Mouse (Mus musculus): ENCODE measurements around the gene Map1a.

The Map1a gene

DNA sequence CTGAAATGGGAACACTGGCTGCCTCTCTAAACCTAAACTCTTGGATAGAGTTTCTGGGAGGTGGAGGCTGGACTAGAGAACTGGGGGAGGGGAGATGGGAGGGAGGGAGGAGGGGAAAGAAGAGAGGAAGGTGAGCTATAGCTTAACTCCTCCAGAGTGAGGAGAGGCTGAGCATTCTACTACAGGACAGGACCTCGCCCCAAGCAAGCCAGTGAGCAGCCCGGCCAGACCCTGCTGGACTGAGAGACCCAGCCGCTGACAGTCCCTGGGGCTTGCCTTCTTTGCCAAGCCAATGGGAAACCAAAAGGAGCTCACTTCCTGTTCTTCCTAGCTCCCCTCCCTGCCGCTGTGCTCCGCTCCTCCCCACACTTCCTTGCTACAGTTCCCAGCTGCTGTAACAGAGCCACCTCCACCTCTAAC, 19.6 kb downstream of the Map1a start:
- DNase-seq (ENCODE audit: low read depth, low spot score): no peak

DNA sequence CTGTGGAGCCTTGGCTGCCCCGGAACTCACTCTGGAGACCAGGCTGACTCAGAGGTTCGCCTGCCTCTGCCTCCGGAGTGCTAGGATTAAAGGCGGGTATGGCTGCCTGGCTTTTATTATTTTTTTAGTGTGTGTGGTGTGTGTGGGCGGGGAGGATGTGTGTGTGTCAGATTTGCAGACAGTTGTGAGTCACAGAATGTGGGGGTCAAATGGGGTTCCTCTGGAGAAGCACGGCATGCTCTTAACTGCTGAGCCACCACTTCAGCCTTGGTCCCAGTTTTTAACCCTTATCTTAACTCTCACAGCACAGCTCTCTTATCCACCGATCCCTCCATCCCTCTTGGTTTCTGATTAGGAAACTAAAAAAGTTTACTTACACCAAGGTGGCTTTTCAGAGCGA, 26.9 kb downstream of the Map1a start:
- DNase-seq (ENCODE audit: low read depth, low spot score): no peak

DNA sequence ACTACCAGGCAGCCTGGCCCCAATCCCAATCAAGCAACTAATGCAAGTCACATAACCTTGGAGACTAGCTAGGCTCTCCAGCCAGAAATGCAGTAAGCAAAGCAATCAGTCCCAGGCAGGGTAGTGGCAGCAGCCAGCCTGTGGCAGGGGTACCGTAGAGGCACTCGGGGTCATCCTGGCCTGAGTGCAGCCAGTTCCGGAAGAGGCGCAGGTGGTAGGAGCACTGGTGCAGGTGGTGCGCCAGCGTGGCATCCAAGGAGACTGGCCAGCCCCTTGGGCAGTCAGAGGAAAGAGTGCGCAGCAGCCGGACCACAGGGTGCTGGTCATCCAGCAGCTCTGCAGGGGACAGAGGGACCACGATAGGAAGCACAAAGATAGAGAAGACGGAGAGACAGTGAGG, 33.6 kb downstream of the Map1a start:
- DNase-seq (ENCODE audit: low read depth, low spot score): no peak

DNA sequence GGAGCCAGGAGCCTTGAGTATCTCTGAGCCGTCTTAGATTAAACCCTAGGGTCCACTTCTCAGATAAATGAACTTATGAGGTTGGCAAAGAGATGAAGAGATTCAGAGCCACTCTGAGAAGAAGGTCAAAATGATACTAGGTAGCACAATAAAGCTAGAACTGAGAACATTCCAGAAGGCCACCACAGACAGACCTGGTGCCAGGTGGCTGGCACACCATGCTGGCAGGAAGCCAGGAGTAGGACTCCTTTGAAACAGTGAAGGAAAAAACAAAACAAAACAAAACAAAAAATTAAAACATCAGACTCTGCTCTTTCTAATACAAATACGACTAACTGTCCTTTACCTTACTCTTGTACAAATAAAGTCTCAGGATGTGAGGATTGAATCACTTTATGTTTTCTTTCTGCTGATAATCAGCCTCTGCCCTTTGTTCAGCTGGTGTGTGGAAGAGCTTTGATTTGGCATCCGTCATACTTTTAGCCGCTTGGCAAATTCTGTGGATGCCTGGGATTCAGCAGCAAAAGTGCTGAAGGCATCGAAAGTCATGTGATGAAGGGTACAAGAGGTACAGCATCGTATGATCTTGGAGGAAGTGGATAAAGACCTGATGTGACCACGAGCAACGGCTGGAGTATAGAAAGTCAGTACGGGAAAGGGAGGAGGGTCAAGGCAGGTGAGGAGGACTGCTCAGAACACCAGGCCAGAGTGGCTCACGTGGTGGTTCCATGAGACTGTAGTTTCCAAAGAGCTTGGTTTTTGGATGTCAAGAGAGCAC, 34.5 kb downstream of the Map1a start:
- no peak for DNase-seq (ENCODE audit: low read depth, low spot score)

DNA sequence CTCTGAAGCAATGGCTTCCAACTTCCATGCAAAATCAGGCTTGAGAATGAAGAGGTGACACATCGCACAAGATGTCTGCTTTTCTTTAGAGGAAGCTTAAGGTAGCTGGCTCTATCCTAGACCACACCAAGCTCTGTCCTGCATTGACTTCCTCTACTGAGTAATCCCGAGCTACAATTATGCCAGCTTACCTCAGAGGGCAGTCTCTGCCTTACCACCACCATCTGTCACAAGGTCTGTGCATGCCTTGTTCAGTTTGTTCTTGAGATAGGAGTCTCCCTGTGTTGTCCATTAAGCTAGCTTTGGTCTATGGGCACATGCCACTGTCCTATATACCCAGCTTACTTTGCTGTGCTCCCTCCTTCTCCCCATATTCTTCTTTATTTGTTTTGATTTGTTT, 40.1 kb downstream of the Map1a start:
- no peak for DNase-seq (ENCODE audit: low read depth, low spot score)

DNA sequence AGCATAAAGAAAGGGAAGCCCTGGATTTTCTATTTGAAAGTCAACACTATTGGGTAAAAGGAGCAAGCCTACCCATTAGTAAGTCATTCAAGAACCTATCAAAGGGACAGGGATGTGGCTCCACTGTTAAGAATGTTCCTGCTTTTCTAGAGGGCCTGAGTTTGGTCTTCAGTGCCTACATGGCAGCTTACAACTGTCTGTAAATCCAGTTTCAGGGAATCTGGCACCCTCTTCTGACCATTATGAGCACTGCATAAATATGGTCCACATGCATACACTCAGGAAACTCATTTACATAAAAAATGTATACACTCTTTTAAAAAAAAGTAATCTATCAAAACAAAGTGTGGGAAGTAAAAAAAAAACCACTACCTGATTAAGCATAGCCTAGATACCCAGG, 49.7 kb downstream of the Map1a start:
- no peak for DNase-seq (ENCODE audit: low read depth, low spot score)

DNA sequence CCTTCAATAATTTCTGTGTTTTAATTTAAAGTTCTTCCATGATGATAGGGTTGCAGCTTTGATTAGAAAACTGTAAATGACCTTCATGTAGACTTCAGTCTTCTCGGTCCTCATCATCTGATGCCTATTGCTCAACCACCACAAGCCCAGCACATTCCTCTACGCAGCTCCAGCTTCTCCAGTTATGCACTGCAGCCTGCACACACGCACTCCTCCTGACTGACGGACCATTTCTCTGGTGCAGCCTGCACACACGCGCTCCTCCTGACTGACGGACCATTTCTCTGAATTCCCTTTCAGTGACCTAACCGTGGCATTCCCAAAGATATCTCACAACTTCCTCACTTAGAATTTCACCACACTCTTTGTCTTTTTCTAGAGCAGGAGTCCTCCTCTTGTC, 63.8 kb downstream of the Map1a start:
- no peak for DNase-seq (ENCODE audit: low read depth, low spot score)

DNA sequence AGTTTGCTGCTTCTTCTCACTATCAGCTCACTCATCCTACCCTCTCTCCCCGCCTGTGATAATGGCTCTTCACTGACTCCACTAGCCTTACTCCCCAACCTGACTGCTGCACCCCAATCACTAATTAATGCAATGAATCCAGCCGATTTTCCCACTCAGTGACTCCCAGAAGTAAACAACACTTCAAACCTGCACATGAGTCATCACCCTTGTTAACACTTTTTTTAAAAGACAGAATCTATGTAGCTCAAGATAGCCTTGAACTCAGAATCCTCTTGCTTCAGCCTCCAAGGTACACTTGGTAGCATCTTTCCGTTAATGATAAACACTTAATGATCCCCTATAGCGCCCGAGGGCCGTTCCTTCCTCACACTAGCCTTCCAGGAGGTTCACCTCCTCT, 65.0 kb downstream of the Map1a start:
- DNase-seq (ENCODE audit: low read depth, low spot score): no peak

DNA sequence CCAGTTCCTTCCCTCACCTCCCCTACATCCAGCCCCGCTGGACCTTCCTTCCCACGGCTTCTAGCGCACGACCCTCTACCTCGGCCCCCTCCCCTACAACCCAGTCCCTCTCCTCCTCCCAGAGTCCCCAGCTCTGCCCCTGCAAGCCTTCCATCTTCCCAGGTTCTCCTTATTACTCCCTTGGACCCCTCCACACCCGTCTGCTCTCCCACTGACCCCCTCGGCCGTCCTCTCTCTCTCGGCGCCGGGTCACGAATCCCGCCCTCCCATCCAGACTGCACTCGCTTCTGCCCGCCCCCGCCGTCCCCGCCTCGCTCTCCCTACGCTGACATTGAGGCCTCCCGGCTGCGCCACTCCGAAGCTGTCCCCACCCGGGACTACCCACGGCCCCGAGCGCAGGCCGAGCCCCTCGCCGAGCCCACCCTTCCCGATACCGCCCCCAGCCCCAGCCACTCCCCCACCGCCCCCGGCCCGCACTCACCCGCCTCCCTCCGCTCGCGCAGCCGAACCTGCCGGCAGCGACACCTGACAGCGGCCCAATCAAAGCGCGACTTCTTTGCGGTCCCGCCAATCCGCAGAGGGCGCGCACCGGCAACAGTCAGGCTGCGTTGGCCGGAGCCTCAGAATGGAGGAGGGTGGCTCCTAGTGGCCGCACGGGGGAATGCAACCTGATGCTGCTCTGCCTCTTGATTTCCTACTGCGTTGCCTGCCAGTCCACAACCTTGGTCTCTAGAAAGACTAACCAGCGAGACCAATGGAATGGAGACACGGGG, 65.6 kb downstream of the Map1a start, which contains the start of gene Ppip5k1:
Gene Ppip5k1, minus strand, starts transcription at position 577 of the 773 bp plus-strand sequence.
- DNase-seq (ENCODE audit: low read depth, low spot score): peak; percentile 87

DNA sequence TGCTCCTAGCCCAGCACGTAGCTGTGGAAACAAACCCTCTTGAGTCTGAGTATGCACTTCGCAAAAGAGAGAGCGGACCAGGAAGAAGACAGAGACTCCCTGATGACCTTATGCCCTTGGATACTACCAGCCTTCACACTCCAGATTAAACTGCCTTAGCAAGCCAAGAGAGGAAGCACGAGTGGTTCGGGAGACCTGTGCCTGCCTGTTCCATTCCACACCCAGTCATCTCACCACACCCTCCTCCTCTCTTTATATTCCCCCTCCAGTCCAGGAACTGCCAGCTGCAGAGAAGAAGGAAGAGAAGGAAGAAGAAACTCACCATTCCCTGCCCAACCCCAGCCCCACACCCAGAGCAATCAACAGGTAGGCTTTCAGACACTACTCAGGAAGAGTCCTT, 68.1 kb downstream of the Map1a start, which contains the start of gene Ckmt1:
Gene Ckmt1, plus strand, starts transcription at position 221 of the 400 bp plus-strand sequence.
- no peak for DNase-seq (ENCODE audit: low read depth, low spot score)

DNA sequence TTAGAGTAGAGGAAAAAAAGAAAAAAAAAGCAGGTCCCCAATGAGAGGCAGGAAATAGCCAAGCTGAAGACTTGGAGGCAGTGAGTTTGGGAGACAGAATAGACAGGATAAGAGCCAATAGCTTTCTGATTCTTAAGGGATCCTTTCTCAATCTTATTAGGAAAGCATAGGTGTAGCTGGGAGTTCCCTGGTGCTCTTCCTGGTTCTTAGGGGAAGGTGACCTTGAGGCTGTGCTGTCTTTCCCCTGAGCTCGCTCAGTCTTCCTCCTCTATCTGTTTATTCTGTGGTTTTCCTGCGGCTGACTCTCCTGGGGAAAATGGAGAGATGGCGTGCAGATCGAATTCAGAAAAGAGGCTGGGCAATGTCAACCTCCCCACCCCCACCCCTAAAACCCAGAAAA, 68.6 kb downstream of the Map1a start:
- DNase-seq (ENCODE audit: low read depth, low spot score): no peak

DNA sequence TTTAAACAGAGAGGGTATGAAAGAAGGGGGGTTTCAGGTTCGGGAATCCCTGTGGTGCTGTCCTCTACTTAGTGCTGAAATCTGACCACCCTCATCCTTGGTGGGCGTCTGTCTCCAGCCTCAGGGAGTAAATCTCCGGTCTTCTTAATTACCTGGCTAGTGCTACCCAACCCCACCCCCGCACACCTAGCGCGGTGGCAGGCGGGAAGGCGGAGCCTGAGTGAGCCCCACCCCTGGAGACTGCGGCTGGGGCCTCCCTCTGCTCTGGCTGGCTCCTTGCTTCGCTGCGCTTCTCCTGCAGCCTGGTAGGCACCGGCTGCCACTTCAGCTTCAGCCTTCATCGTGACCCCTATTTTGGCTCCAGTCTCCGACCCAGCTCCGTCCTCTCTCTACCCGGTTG, 69.0 kb downstream of the Map1a start:
- peak; percentile 73 for DNase-seq (ENCODE audit: low read depth, low spot score)

DNA sequence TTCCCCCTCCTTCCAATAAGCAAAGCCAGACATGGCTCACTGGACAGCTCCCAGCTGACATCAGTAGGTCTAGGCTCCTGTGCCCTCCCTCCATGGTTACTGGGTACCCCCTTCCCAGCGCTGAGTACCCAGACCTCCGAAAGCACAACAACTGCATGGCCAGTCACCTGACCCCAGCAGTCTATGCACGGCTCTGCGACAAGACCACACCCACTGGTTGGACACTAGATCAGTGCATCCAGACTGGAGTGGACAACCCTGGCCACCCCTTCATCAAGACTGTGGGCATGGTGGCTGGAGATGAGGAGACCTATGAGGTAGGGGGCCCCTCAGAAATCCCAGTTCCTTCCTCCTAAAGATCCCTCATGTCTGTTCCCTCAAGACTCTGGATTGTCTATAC, 70.1 kb downstream of the Map1a start:
- no peak for DNase-seq (ENCODE audit: low read depth, low spot score)
